Mouse (Mus musculus): ENCODE measurements at regions not wholly inside any gene's neighbourhood (a gene's known extent, or its start where the extent isn't known, plus 50 kb on each side); places are given as distances from the start of the nearest gene placed in this dataset.
"Not testable (repeated sequence)": the region's sequence is repeated elsewhere in the genome, so short reads cannot be mapped to it uniquely, and the experiment has no call there.

- TF ChIP-seq POLR2A (IDR thresholded peaks at IDR 0.05; ENCODE audit: extremely low read depth, insufficient read depth, low read length); CTCF (IDR thresholded peaks at IDR 0.05; ENCODE audit: low read depth, low read length): not testable (repeated sequence)
Observed at GRCm38 (mm10) chr14:16970911-16971310, 152.0 kb upstream of the Rarb start.

All from liver, adult 2 months (tissue).